Mouse (Mus musculus) ES-CJ7 (cell line): ENCODE results near the gene Nos3.

ENCODE experiments used
- DNase-seq: peaks from one replicate; pipeline ENCODE4 v3.0.0; 2011; ENCODE audit warnings: low read depth, low spot score

The Nos3 gene

GRCm38 (mm10) chr5:24399686-24400085 is 35.1 kb downstream of the Nos3 start:
- DNase-seq, result no peak

DNA sequence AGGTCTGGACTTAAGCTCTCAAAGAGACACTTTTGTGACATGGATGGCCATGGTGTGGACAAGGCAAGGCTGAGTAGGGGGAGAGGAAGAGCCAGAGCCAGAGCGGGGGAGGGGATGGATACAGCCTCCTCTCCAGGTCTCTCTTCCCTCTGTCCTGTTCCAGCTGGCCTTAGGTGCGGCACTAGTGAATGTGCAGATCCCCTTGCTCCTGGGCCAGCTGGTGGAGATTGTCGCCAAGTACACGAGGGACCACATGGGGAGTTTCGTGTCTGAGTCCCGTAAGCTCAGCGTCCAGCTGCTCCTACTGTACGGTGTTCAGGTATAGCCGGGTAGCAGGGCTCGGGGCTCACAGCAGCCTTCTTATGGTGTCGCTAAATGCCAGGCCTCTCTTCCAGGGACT is 35.8 kb downstream of the Nos3 start:
- DNase-seq, result no peak

- no peak for DNase-seq
These were observed 36.4 kb downstream of the Nos3 start for GRCm38 (mm10) chr5:24400911-24401605.

- no peak for DNase-seq
These were observed 37.4 kb downstream of the Nos3 start for GRCm38 (mm10) chr5:24401969-24402368.

DNA sequence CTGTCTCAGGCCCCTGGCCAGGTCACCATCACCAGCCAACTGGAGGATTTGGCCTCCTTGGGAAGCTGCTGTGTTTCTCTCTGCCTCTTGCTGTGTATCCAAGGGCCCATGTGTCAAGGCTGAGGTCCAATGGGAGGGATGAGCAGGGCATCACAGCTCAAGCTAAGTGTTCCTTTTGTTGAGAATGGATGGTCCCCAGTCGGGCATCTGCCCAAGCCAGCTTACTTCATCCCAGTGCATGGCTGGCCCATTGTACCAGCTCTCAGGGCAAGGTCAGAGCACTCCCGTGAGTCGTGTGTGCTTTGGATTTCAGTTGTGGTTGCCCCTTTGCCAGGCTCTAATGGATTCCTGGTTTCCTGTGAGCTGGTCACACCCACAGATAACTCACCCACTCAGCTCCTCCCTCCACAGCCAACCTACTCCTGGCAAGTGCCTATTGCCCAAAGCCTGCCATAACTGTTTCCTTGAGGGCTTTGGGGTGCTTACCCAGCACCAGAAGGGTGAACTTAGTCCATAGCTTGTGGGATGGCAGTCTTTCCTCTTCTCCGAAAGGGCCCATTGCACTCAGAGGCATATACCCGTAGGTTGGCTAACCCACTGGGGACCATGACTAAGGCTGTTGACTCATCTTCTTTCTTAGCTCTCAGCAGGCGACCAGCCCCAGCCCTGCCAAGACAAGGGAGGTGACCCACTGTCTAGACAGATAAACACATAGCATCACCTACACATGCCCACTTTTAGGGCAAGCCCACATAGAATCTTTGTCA is 40.2 kb downstream of the Nos3 start:
- no peak for DNase-seq

DNA sequence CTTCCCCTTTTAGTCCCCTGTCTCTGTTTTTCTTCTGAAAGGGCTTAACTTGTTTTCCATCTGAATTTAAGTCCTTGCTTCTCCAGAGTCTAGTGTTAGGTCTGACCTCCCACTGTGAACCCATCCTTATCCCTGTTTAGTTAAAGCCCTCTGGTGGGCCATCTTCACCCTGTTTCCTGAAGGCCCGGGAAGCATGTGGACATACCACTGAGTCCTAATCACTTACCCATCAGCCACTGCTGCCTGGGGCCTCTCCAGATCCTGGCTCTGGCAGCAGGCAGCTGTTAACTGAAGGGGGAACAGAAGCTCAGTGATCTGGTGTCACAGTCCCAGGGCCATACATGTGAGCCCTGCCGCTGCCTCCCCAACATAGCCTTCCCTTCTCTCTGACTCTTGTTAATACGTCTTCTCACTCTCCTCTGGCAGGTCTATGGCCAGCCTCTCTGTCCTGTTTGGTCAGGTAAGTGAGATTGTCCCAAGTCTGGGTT is 40.8 kb downstream of the Nos3 start:
- no peak for DNase-seq

DNA sequence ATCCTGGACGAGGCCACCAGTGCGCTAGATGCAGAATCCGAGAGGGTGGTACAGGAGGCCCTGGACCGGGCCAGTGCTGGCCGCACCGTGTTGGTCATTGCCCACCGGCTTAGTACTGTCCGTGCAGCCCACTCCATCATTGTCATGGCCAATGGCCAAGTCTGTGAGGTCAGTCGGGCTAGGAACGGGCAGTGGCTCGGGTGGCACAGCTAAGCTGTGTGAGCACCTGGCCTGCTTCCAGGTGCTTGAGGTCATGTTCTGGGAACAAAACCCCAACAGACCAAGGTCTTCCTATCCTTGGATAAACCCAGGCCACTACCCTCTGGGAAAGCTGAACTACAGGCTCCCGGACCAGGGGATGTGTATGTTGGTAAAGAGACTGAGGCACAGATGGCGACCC is 44.0 kb downstream of the Nos3 start:
- DNase-seq, result no peak

- DNase-seq, result no peak
These were observed 44.9 kb downstream of the Nos3 start for GRCm38 (mm10) chr5:24409466-24409865.

DNA sequence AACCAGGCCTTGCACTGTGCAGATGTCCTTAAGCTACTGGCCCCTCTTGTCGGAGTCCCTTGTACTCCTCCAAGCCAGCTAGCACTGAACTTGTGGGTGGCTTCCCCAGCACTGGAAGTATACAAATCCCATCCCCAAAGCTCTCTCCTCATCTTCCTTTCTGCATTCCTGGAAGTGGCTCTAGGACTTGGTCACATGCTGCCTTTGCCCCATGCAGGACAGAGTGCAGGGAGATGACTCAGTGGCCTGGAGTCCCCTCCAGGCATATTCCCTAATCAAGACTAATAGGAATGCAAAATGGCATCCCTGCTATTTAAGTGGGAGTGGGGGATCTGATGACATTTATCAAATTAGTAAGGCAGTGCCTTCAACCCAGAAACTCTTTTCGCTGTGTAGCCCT is 47.5 kb downstream of the Nos3 start:
- no peak for DNase-seq

GRCm38 (mm10) chr5:24413042-24413693 is 48.6 kb downstream of the Nos3 start, which contains the start of gene Asic3:
TSS of gene Asic3 (plus strand) at chr5:24413392.
- DNase-seq, result no peak

- no peak for DNase-seq
These were observed 49.3 kb downstream of the Nos3 start for GRCm38 (mm10) chr5:24413938-24414337.

- DNase-seq, result peak; percentile 87
These were observed 51.7 kb downstream of the Nos3 start for GRCm38 (mm10) chr5:24416222-24416736.

- DNase-seq, result no peak
These were observed 53.0 kb downstream of the Nos3 start for GRCm38 (mm10) chr5:24417587-24417986.

DNA sequence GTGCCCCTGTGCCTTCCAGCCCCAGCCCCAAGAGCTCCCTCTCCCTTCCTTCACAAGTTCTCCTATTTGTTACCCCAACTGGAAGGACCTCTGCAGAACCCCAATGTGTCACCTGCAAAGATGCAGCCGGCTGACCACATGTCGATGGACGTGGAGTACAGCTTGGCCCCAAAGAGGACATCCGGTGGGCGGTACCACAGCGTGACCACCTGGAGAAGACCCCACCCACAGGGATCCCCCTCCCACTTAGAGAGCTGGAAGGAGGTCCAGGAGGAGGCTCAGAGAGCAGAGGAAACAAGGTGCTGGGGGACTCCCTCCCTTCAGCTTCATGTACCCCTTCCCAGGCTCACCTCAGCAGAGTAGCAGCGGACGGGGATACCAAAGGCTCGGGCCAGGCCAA is 55.8 kb downstream of the Nos3 start:
- no peak for DNase-seq

- DNase-seq, result peak; percentile 100
These were observed 58.8 kb downstream of the Nos3 start, which contains the start of the genes Cdk5 and Slc4a2 for GRCm38 (mm10) chr5:24423129-24424003. TSS of gene Cdk5 (minus strand) at chr5:24423530. TSS of gene Slc4a2 (plus strand) at chr5:24423837.

DNA sequence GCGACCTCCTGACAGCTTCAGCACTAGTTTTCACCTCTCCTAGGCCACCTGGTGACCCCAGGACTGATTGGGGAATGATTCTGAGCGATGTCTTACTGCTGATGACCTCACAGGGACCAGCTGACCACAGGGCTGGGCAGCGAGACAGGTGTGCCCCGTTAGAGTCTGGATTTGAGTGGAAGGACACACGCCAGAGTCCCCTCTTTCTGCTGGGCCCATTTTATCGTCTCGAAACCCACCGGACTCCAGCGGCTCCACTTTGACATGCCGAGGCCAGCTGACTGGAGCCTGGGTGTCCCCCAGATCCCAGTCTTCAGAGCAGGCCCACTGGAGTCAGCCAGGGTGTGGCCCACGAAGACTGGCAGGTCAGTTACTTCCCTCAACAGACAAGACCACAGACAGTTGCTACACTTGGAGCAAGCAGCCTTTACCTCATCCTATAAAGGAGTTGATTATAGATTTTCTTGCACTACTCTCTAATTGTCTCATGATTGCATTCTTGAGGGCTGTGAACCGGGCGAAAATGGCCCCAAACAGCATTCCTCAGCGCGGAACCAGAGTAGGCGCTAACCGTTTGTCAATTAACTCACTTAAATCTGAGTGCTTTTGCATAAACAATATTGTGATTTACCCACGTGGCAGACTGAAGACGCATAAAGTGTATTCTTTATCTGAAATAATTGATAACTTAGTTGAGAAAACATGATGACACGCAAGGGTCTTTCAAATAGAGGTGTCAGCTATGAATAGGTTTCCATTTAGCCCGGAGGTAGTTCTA is 59.6 kb downstream of the Nos3 start:
- no peak for DNase-seq

DNA sequence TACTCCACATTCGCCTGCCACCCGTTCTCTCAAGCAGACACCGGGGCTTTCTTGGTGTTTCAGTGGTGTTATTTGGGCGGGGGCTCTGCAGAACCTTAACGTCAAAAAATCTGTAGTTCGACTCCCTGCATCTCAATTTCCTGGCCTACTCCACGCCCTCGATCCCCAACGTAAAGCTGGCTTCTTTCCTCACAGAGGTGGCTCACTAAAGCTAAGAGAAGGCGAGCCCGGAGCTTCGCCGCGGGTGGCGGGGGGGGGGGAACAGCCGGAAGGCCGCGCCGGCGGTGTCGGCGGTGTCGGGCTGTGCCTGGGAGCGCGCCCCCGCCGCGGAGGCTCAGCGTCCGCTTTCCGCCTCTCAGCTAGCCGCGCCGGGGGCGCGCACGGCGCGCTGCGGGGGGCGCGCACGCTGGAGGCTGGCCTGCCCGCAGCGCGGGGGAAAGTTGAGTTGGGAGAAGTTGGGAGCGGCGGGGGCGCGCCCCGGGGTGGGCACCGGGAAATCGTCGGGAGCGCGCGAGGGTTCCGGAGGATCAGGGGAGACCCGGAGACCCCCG is 60.3 kb downstream of the Nos3 start:
- DNase-seq, result peak; percentile 75

DNA sequence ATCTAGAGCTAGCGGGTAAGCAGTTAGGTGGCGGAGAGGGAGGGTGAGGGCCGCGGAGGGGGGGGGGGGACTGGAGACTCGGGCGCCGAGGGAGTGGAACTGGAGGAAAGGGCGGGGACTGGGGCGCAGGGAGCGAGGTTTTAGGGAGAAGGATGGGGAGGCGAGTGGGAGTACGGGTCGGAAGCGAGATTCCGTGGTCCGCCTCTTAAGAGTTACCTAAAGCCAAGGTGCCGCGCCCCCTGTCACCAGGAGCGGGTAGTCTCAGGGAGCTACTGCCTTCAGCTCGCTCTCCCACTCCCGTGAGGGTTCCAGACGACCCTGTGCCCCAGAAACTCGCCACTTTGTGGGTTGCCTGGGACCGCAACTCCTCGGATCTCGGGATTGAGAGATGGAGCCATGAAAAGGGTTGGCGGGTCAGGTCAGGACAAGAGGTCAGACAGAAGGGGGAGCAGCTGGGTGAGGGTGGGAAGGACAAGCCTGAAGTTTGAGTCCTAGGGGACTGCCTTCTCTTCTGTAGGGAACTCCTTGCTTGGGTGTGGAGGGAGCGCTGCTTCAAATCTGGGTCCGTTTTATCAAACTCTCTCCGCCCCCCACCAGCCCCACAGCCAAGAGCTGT is 60.9 kb downstream of the Nos3 start:
- DNase-seq, result peak; percentile 71

DNA sequence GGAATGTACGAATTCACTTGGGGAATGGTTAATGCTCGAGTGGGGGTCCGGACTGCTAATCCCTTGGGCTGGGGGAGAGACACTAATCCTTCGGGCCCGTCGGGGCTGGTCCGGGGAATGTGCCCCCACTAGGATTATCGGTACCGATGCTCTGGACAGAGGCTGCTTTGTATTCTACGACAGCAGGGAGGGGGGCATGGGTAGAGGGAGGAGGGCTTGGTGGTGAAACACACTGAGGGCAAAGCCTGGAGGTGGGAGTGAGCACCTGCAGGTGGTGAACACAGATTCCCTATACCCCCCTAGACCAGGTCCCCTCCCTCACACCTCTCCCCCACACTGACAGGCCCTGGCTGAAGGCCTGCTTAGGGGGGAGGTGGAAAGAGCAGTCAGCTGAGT is 61.4 kb downstream of the Nos3 start:
- DNase-seq, result peak; percentile 24
